Mouse (Mus musculus): ENCODE measurements around the gene Prp2.
"Not testable (repeated sequence)": the region's sequence is repeated elsewhere in the genome, so short reads cannot be mapped to it uniquely, and the experiment has no call there.

Prp2 gene

GRCm38 (mm10) chr6:132595613-132596012 lies at the start of gene Prp2:
Prp2 (plus strand) TSS chr6:132595913.
- not testable (repeated sequence) for DNase-seq (ENCODE audit: low read depth, low spot score)

GRCm38 (mm10) chr6:132569509-132569908 lies 26.2 kb upstream of the Prp2 start, which contains the start of gene Prh1:
Prh1 (plus strand) TSS chr6:132569809.
- not testable (repeated sequence) for DNase-seq (ENCODE audit: low read depth, low spot score)

GRCm38 (mm10) chr6:132649399-132649798 lies 53.7 kb downstream of the Prp2 start:
- DNase-seq (ENCODE audit: low read depth, low spot score): peak; percentile 33
